Mouse (Mus musculus): ENCODE data around the gene Psmb7. TPM values are rescaled to one million over a fixed set of nuclear protein-coding genes. Genes with fewer than 3 reads are reported as not detected.

The Psmb7 gene
- polyA plus RNA-seq, 1 experiment = 377 TPM

DNA sequence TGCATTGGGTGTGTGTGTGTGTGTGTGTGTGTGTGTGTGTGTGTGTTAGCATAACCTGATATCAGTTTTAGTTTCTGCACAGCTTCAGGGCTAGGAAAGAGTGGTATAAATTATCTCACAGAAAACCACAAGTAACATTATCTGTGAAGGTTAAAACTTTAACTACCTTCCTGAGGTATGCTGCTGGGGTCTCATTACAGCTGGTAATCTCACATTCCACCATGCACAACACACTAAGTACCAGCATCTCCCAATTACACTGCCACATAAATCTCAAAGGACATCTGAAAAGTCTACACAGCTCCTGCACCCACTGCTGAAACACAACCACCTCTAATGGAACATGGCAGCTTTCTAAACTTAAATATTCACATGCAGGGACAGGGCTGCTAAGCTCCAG is 43.0 kb downstream of the Psmb7 start:
- no peak overlapping the region for H3K4me3 ChIP-seq (ENCODE audit: insufficient read depth, poor library complexity, severe bottlenecking)
- H3K36me3 ChIP-seq (ENCODE audit: control insufficient read depth, insufficient read depth) = peaks cover 51% of the 10 kb centered on the region
- peaks cover 99% of the 10 kb centered on the region for H3K79me2 ChIP-seq (ENCODE audit: control insufficient read depth, insufficient read depth)
- no peaks in the 10 kb centered on the region for H3K27me3 ChIP-seq (ENCODE audit: control insufficient read depth, insufficient read depth, insufficient read length)
- no peak overlapping the region for H3ac ChIP-seq (ENCODE audit: control insufficient read depth, insufficient read length, low read depth)
- H3K79me3 ChIP-seq (ENCODE audit: low read depth) = peaks cover 27% of the 10 kb centered on the region
- TF ChIP-seq USF1 (IDR thresholded peaks at IDR 0.05; ENCODE audit: low read depth) (no peak), CTCF (IDR thresholded peaks at IDR 0.05; ENCODE audit: control insufficient read depth, insufficient read depth, insufficient read length) (no peak), MYOG (IDR thresholded peaks at IDR 0.05; ENCODE audit: control insufficient read depth, extremely low read depth, insufficient read length) (no peak), CEBPB (IDR thresholded peaks at IDR 0.05; ENCODE audit: low read depth) (no peak), FOSL1 (IDR thresholded peaks at IDR 0.05; ENCODE audit: insufficient read depth, low read length, poor library complexity, severe bottlenecking) (no peak), MYOD1 (IDR thresholded peaks at IDR 0.05; ENCODE audit: control insufficient read depth, insufficient read length, low read depth) (no peak), MAX (IDR thresholded peaks at IDR 0.05) (no peak)

DNA sequence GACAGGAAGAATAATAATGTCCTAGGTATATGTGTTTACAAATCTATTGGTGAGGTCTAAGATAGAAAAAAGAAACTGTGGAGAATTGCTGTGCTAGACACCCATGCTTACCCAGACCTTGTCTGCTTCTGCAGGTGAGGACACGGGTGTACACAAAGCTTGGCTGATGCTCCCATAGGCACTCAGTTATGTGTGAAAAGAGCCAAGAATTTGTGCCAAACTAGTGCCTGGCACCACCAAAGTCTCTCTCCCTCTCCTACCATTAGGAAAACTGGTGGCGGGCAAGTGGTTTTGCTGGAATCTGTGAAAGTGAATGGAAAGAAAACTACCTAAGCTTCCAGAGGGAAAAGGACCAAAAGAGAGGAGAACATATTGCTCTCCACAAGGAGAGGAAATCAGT is 45.5 kb downstream of the Psmb7 start:
- TF ChIP-seq CEBPB (IDR thresholded peaks at IDR 0.05; ENCODE audit: low read depth) (no peak), FOSL1 (IDR thresholded peaks at IDR 0.05; ENCODE audit: insufficient read depth, low read length, poor library complexity, severe bottlenecking) (no peak), CTCF (IDR thresholded peaks at IDR 0.05; ENCODE audit: control insufficient read depth, insufficient read depth, insufficient read length) (no peak), MYOD1 (IDR thresholded peaks at IDR 0.05; ENCODE audit: control insufficient read depth, insufficient read length, low read depth) (no peak), MYOG (IDR thresholded peaks at IDR 0.05; ENCODE audit: control insufficient read depth, extremely low read depth, insufficient read length) (no peak), USF1 (IDR thresholded peaks at IDR 0.05; ENCODE audit: low read depth) (no peak), MAX (IDR thresholded peaks at IDR 0.05) (no peak)
- H3ac ChIP-seq (ENCODE audit: control insufficient read depth, insufficient read length, low read depth) = no peak overlapping the region
- no peak overlapping the region for H3K4me3 ChIP-seq (ENCODE audit: insufficient read depth, poor library complexity, severe bottlenecking)
- H3K27me3 ChIP-seq (ENCODE audit: control insufficient read depth, insufficient read depth, insufficient read length) = no peaks in the 10 kb centered on the region
- H3K79me3 ChIP-seq (ENCODE audit: low read depth) = peaks cover 15% of the 10 kb centered on the region
- H3K36me3 ChIP-seq (ENCODE audit: control insufficient read depth, insufficient read depth) = peaks cover 53% of the 10 kb centered on the region
- peaks cover 97% of the 10 kb centered on the region for H3K79me2 ChIP-seq (ENCODE audit: control insufficient read depth, insufficient read depth)

DNA sequence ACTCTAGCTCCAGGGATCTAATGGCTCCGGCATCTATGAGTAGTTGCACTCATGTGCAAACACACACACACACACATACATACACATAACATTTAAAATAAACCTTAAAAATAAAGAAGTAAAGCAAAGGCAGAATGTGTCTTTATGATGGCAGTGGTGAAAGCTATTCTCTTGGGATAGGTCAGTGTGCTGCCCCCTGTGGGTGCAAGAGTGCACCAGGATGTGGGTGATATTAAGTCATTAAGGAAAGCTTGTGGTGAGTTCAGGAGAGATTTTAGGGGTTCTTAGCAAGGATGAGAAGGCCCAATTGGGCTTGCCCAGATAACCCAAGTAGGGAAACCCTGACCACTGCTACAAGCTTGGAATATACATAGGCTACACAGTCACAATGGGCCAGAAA is 46.0 kb downstream of the Psmb7 start:
- Histone ChIP-seq H3K79me3 (ENCODE audit: low read depth) (peaks cover 10% of the 10 kb centered on the region), H3K36me3 (ENCODE audit: control insufficient read depth, insufficient read depth) (peaks cover 52% of the 10 kb centered on the region), H3ac (ENCODE audit: control insufficient read depth, insufficient read length, low read depth) (no peak overlapping the region), H3K27me3 (ENCODE audit: control insufficient read depth, insufficient read depth, insufficient read length) (no peaks in the 10 kb centered on the region), H3K79me2 (ENCODE audit: control insufficient read depth, insufficient read depth) (peaks cover 97% of the 10 kb centered on the region), H3K4me3 (ENCODE audit: insufficient read depth, poor library complexity, severe bottlenecking) (no peak overlapping the region)
- no peak for TF ChIP-seq CTCF (IDR thresholded peaks at IDR 0.05; ENCODE audit: control insufficient read depth, insufficient read depth, insufficient read length)

DNA sequence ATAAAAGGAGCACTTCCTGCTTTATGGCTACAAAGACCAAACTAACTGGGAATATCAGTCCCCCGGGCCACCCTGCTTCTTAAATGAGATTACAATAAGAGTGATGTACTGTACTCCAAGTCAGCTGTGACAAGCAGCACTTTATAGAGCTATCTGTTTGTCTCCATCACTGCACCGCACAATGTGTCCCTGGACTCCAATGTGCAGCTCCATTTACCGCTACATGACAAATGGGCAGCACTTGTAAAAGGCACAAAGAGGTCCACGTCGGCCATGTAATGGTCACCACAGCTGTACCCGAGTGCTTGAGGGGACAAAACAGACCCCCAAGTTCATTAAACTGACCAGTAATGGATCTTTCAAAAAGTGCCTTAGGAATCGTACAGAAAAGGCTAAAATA is 49.0 kb downstream of the Psmb7 start:
- Histone ChIP-seq H3K27me3 (ENCODE audit: control insufficient read depth, insufficient read depth, insufficient read length) (no peaks in the 10 kb centered on the region), H3K79me3 (ENCODE audit: low read depth) (peaks cover 6% of the 10 kb centered on the region), H3K79me2 (ENCODE audit: control insufficient read depth, insufficient read depth) (peaks cover 78% of the 10 kb centered on the region), H3K4me3 (ENCODE audit: insufficient read depth, poor library complexity, severe bottlenecking) (no peak overlapping the region), H3ac (ENCODE audit: control insufficient read depth, insufficient read length, low read depth) (no peak overlapping the region), H3K36me3 (ENCODE audit: control insufficient read depth, insufficient read depth) (peaks cover 47% of the 10 kb centered on the region)
- TF ChIP-seq MYOG (IDR thresholded peaks at IDR 0.05; ENCODE audit: control insufficient read depth, extremely low read depth, insufficient read length) (no peak), MAX (IDR thresholded peaks at IDR 0.05) (no peak), MYOD1 (IDR thresholded peaks at IDR 0.05; ENCODE audit: control insufficient read depth, insufficient read length, low read depth) (no peak)

DNA sequence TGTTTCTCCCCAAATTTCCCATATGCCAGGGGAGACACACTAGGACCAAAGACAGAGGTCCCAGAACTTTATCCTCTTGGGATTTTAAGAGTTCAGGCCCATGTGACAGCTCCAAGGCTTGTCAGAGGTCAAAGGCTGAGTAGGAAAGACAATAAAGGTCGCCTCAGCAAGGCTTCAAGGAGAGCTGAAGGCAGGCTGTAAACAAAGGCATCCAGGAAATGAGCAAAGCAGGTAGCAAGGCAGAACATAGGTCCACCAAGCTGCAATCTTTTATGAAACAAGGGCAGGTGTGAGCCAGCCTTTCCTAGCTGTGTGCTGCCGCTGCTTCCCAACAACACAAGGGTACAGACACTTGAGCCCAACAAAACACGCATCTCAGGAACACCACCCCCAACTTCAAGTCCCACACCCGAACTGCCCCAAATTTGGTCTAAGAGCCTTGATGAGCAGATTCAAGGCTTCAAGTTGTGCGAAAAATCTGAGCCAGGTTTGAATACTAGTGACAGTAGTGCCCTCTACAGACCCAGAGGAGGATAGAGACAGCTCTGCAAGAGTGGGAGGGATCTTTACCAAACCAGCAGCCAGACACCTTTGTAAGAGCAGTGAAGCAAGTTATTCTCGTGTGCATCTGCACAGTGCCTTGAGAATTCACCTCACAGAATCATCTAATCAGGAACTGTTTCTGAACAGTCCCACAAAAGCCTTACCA is 52.0 kb downstream of the Psmb7 start:
- no peak overlapping the region for H3ac ChIP-seq (ENCODE audit: control insufficient read depth, insufficient read length, low read depth)
- peaks cover 54% of the 10 kb centered on the region for H3K36me3 ChIP-seq (ENCODE audit: control insufficient read depth, insufficient read depth)
- H3K79me2 ChIP-seq (ENCODE audit: control insufficient read depth, insufficient read depth) = peaks cover 54% of the 10 kb centered on the region
- H3K79me3 ChIP-seq (ENCODE audit: low read depth) = peaks cover 4% of the 10 kb centered on the region
- TF ChIP-seq CEBPB (IDR thresholded peaks at IDR 0.05; ENCODE audit: low read depth) (no peak), MYOG (IDR thresholded peaks at IDR 0.05; ENCODE audit: control insufficient read depth, extremely low read depth, insufficient read length) (no peak), CTCF (IDR thresholded peaks at IDR 0.05; ENCODE audit: control insufficient read depth, insufficient read depth, insufficient read length) (no peak), MYOD1 (IDR thresholded peaks at IDR 0.05; ENCODE audit: control insufficient read depth, insufficient read length, low read depth) (no peak), MAX (IDR thresholded peaks at IDR 0.05) (no peak)
- no peaks in the 10 kb centered on the region for H3K27me3 ChIP-seq (ENCODE audit: control insufficient read depth, insufficient read depth, insufficient read length)
- H3K4me3 ChIP-seq (ENCODE audit: insufficient read depth, poor library complexity, severe bottlenecking) = no peak overlapping the region

DNA sequence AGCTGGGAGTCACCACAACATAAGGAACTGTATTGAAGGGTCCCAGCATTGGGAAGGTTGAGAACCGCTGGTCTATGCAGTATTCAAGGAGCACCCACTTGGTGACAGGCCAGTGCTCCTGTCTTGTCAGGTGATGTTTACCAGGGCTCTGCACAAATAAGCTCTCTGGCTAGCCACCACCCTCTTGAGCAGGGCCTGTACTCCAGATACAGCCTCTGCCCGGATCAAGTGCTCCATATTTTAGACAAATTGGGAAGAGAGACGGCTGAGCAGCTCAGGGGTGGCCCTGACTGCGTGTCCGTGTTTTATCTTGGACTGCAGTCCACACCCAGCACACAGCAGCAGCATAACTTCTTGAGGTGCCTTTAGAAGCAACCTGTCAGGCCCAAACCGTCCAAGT is 57.2 kb downstream of the Psmb7 start:
- H3ac ChIP-seq (ENCODE audit: control insufficient read depth, insufficient read length, low read depth) = no peak overlapping the region
- no peak overlapping the region for H3K4me3 ChIP-seq (ENCODE audit: insufficient read depth, poor library complexity, severe bottlenecking)
- TF ChIP-seq CTCF (IDR thresholded peaks at IDR 0.05; ENCODE audit: control insufficient read depth, insufficient read depth, insufficient read length) (no peak), CEBPB (IDR thresholded peaks at IDR 0.05; ENCODE audit: low read depth) (no peak), USF1 (IDR thresholded peaks at IDR 0.05; ENCODE audit: low read depth) (no peak), MAX (IDR thresholded peaks at IDR 0.05) (no peak), MYOG (IDR thresholded peaks at IDR 0.05; ENCODE audit: control insufficient read depth, extremely low read depth, insufficient read length) (no peak), FOSL1 (IDR thresholded peaks at IDR 0.05; ENCODE audit: insufficient read depth, low read length, poor library complexity, severe bottlenecking) (no peak), MYOD1 (IDR thresholded peaks at IDR 0.05; ENCODE audit: control insufficient read depth, insufficient read length, low read depth) (no peak)
- H3K27me3 ChIP-seq (ENCODE audit: control insufficient read depth, insufficient read depth, insufficient read length) = no peaks in the 10 kb centered on the region
- peaks cover 2% of the 10 kb centered on the region for H3K79me3 ChIP-seq (ENCODE audit: low read depth)
- peaks cover 10% of the 10 kb centered on the region for H3K79me2 ChIP-seq (ENCODE audit: control insufficient read depth, insufficient read depth)
- H3K36me3 ChIP-seq (ENCODE audit: control insufficient read depth, insufficient read depth) = peaks cover 79% of the 10 kb centered on the region

Data from C2C12 (cell line).